Mouse (Mus musculus) ES-E14 (cell line): ENCODE measurements around the gene Map4k2.

Experiments used
- CHD2 ChIP-seq: IDR thresholded peaks from 2 replicates; pipeline ENCODE4 v1.6.1; 2014; ENCODE audit warnings: mild to moderate bottlenecking, low read depth, low read length, inconsistent platforms
- HCFC1 ChIP-seq: IDR thresholded peaks from 2 replicates; pipeline ENCODE4 v1.6.1; 2012; ENCODE audit warnings: low read length, inconsistent platforms, borderline replicate concordance; ENCODE audit not compliant: insufficient read depth
- MAFK ChIP-seq: IDR thresholded peaks from 2 replicates; pipeline ENCODE4 v1.6.1; 2014; ENCODE audit warnings: mild to moderate bottlenecking, low read depth, low read length, inconsistent platforms; ENCODE audit not compliant: insufficient read depth
- ZC3H11A ChIP-seq: IDR thresholded peaks from 2 replicates; pipeline ENCODE4 v1.6.1; 2012; ENCODE audit warnings: low read depth, mild to moderate bottlenecking, inconsistent platforms, low read length, borderline replicate concordance
- ZNF384 ChIP-seq: IDR thresholded peaks from 2 replicates; pipeline ENCODE4 v1.6.1; 2012; ENCODE audit warnings: low read depth, low read length, inconsistent platforms

DNA sequence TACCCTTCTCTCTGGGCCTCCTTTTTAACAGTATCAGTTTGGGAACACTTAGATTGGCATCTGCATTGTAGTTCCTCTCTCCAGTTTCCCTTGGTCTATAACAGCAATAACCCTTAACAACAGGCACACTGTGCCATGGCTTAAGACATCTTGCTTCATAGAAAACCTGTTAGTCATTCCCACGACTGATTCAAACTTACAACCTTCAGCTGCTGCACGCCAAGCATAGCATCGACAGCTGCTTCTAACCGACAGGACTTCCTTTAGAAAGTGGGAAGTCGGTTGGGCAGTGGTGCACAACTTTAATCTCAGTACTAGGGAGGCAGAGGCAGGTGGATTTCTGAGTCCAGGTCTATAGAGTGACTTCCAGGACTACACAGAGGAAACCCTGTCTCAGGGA lies 9.8 kb upstream of the Map4k2 start:
- TF ChIP-seq CHD2 (no peak), MAFK (no peak), HCFC1 (no peak), ZC3H11A (no peak), ZNF384 (no peak)
